Mouse (Mus musculus): ENCODE data around the gene Fbxo2.

Gene Fbxo2

DNA sequence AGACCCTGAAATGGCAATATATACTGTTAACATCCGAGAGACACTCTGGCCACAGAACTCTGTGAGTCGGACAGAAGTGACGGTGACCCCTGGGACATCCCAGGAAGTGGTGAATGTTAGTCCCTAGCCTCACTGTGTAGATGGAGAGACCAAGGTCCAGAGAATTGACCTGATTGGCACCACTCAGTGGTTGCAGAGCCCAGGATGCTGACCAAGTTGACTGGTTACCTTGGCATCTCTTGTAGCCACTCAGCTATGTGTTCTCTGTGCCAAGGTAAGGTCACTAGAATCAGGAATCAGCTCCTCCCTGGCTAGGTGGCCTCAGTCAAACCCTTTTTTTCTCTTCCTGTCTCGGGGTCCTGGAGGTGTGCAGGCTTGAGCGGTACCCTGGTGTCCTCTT, 16.7 kb upstream of the Fbxo2 start:
- no peak for DNase-seq (ENCODE audit: low spot score)

GRCm38 (mm10) chr4:148147714-148148113, 12.7 kb upstream of the Fbxo2 start:
- no peak for DNase-seq (ENCODE audit: low spot score)

GRCm38 (mm10) chr4:148149540-148149939, 10.9 kb upstream of the Fbxo2 start:
- no peak for DNase-seq (ENCODE audit: low spot score)

DNA sequence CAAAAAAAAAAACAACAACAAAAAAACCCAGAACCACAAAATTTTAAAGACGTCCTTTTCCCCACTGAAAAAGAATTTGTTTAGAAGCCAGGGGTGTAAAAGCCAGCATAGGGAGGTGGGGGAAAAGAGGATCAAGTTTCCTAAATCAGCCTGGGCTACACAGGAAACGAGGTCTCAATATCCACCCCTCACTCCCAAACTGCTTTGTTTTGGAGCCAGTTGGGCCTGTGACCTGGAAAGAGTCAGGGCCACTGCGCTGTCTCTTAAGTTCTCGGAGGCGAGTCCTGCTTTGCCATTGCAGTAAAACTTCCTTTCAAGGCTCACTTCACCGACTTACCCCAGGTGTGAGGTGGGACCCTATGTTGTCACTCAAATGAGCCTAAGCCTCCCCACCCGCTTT, 10.2 kb upstream of the Fbxo2 start:
- DNase-seq (ENCODE audit: low spot score) = no peak

DNA sequence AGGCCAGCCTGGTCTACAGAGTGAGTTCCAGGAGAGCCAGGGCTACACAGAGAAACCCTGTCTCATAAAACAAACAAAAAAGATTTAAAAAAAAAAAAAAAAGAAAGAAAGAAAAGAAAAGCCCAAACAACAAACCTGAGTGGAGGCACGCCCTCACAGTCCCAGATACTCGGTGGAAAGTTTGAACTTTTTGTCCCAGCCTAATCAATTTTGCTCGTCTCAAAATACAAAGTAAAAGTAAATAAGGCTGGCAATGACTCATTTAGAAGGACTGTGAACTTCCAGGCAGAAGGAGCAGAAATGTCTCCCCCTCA, 9.5 kb upstream of the Fbxo2 start:
- DNase-seq (ENCODE audit: low spot score) = peak; percentile 39

DNA sequence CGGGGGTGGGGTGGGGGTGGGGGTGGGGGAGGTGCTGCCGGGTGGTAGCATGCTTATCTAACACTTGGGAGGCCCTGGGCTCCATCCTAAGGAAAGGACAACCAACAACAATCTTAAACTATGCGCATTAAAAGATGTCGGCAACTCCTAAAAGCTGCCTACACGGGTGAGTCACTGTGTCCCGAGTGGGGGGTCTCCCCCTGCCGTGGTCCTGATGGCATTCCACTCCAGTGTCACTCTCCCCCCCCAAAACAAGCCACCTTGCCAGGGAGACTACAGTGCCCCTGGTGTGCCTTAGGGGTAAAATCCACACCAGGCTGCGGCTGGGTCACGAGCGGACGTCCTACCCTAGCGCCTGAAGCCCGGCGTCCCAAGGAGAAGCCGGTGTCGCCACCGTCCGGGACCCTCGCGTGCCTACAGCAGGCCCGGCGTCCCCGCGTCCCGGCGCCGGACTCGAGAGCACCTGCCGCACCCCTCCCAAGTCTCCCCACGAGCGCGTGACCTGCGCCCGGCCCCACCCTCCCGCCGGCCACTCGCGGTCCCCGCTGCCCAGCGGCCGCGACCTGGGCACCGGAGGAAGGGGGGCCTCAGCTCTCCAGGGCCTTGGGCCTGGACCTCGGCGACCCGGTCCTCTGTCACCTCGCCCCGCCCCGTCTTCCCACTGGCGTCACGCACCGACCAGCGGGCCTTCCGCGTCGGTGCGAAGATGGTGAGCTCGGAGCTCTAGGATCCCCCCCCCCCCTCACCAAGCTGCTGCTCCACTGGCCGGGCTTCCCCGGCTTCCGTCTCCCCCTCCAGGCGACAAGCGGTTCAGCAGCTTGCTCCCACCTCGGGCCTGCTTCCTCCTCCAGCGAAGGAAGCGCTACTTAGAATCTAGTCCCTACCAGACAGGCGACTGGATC, 8.9 kb upstream of the Fbxo2 start, which contains the start of gene Fbxo6:
Gene Fbxo6 (minus strand): TSS at position 874 of the 902 bp plus-strand sequence.
- peak; percentile 77 for DNase-seq (ENCODE audit: low spot score)

GRCm38 (mm10) chr4:148152547-148152946, 7.9 kb upstream of the Fbxo2 start:
- no peak for DNase-seq (ENCODE audit: low spot score)

- DNase-seq (ENCODE audit: low spot score) = no peak
These were observed 6.4 kb upstream of the Fbxo2 start for GRCm38 (mm10) chr4:148154006-148154405.

- peak; percentile 48 for DNase-seq (ENCODE audit: low spot score)
These were observed 5.4 kb upstream of the Fbxo2 start for GRCm38 (mm10) chr4:148154982-148155381.

GRCm38 (mm10) chr4:148158436-148159348, 1.7 kb upstream of the Fbxo2 start:
- DNase-seq (ENCODE audit: low spot score) = no peak

- peak; percentile 78 for DNase-seq (ENCODE audit: low spot score)
These were observed 631 bp upstream of the Fbxo2 start for GRCm38 (mm10) chr4:148159544-148160435.

- DNase-seq (ENCODE audit: low spot score) = no peak
These were observed 3.6 kb downstream of the Fbxo2 start for GRCm38 (mm10) chr4:148164002-148164439.

GRCm38 (mm10) chr4:148164461-148164860, 4.0 kb downstream of the Fbxo2 start:
- no peak for DNase-seq (ENCODE audit: low spot score)

DNA sequence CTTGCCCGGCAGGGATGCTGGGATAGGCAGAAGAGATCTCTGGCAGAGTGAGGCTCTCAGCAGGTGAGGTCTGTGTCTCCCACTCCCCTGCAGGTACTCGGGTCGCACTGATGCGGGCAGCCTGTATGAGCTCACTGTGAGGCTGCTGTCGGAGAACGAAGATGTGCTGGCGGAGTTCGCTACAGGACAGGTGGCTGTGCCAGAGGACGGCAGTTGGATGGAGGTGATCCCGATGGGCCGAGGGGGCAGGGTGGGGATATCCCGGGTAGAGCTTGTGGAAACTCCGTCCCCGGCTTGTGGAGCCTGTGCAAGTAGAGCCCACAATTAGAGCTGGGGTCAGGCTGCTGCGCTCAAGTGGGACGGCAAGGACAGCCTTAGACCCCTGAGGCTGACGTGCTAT, 5.1 kb downstream of the Fbxo2 start:
- DNase-seq (ENCODE audit: low spot score) = no peak

- no peak for DNase-seq (ENCODE audit: low spot score)
These were observed 6.0 kb downstream of the Fbxo2 start for GRCm38 (mm10) chr4:148166431-148166830.

GRCm38 (mm10) chr4:148166986-148167385, 6.6 kb downstream of the Fbxo2 start:
- peak; percentile 44 for DNase-seq (ENCODE audit: low spot score)

- DNase-seq (ENCODE audit: low spot score) = peak; percentile 51
These were observed 7.9 kb downstream of the Fbxo2 start for GRCm38 (mm10) chr4:148168287-148168686.

GRCm38 (mm10) chr4:148169586-148169985, 9.2 kb downstream of the Fbxo2 start:
- no peak for DNase-seq (ENCODE audit: low spot score)

GRCm38 (mm10) chr4:148170842-148171241, 10.4 kb downstream of the Fbxo2 start:
- DNase-seq (ENCODE audit: low spot score) = peak; percentile 56

DNA sequence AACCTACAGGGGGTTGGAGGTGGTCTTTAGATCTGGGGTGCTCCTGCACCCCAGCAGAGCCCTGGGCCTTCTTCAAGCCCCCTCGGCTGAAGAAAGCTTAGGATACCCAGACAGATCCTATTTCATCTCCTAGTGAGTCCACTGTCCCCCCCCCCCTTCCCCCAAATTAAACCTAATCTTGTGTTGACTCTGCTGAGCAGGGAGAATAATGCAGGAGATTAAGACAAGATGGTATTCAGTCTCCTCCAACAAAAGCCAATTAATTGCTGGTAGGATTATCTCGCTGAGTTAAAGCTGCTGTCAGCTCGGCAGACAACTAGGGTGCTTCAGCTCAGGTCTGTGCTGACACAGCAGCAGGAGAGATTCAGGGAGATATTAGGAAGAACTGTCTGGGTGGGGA, 10.8 kb downstream of the Fbxo2 start:
- no peak for DNase-seq (ENCODE audit: low spot score)

GRCm38 (mm10) chr4:148173811-148174494, 13.5 kb downstream of the Fbxo2 start:
- no peak for DNase-seq (ENCODE audit: low spot score)
